Mouse (Mus musculus) lung, embryonic 15.5 days (tissue): ENCODE measurements around the gene Lep. TPM values are rescaled to one million over a fixed set of nuclear protein-coding genes. Genes with fewer than 3 reads are reported as not detected.

ENCODE experiments used
- ATAC-seq: fragments of 200-750 bp; cut with Nextera tagmentation; 2 replicates; pipeline ENCODE4 v1.8.0; 2017; ENCODE audit warnings: moderate number of reproducible peaks, borderline replicate concordance; ENCODE audit not compliant: low FRiP score, low TSS enrichment; ENCODE audit errors: extremely low read depth
- H3K27ac ChIP-seq: fragments of 300-500 bp; sonication (generic); 2 replicates; pipeline ENCODE4 v1.5.1; 2015; ENCODE audit warnings: moderate library complexity, mild to moderate bottlenecking, inconsistent platforms
- H3K27me3 ChIP-seq: fragments of 300-500 bp; sonication (generic); 2 replicates; pipeline ENCODE4 v1.6.1; 2015; ENCODE audit warnings: inconsistent platforms
- H3K36me3 ChIP-seq: fragments of 300-500 bp; sonication (generic); 2 replicates; pipeline ENCODE4 v1.6.1; 2015; ENCODE audit warnings: inconsistent platforms
- H3K4me1 ChIP-seq: fragments of 300-500 bp; sonication (generic); 2 replicates; pipeline ENCODE4 v1.6.1; 2015; ENCODE audit warnings: inconsistent platforms
- H3K4me2 ChIP-seq: fragments of 300-500 bp; sonication (generic); 2 replicates; pipeline ENCODE4 v1.6.1; 2015; ENCODE audit warnings: inconsistent platforms, mild to moderate bottlenecking, moderate library complexity
- H3K4me3 ChIP-seq: fragments of 300-500 bp; sonication (generic); 2 replicates; pipeline ENCODE4 v1.5.1; 2015; ENCODE audit warnings: mild to moderate bottlenecking, inconsistent platforms
- H3K9ac ChIP-seq: fragments of 300-500 bp; sonication (generic); 2 replicates; pipeline ENCODE4 v1.6.1; 2015; ENCODE audit warnings: inconsistent platforms
- H3K9me3 ChIP-seq: fragments of 300-500 bp; sonication (generic); 2 replicates; pipeline ENCODE4 v1.6.1; 2016; ENCODE audit warnings: inconsistent platforms
- WGBS: fragments of 180-500 bp; shearing (Covaris S2); methylation state at CpG from one replicate; pipeline ENCODE4 v1.1.7; 2015; 5-methylcytosine and 5-hydroxymethylcytosine counted together
- polyA plus RNA-seq: library from polyadenylated mRNA; unstranded; fragments of >200 nt; fragmentation: Nextera tagmentation; extraction: Ambion mirVana; gene quantifications from 2 replicates; pipeline ENCODE4 v1.2.1, GENCODE M21; 2015

Lep gene
- polyA plus RNA-seq, 1 experiment from 2014 or later: not detected

GRCm38 (mm10) chr6:29052188-29052587, 7.8 kb upstream of the Lep start:
- 57% methylated on average over 9 of the region's 9 CpGs for WGBS
- Histone ChIP-seq H3K27me3 (no peaks in the 10 kb centered on the region), H3K27ac (no peak overlapping the region), H3K9ac (no peak overlapping the region), H3K9me3 (no peaks in the 10 kb centered on the region), H3K4me1 (no peaks in the 10 kb centered on the region), H3K4me3 (no peak overlapping the region), H3K4me2 (no peak overlapping the region), H3K36me3 (no peaks in the 10 kb centered on the region)
- ATAC-seq: no peak

- no peak overlapping the region for H3K4me3 ChIP-seq
- no peaks in the 10 kb centered on the region for H3K9me3 ChIP-seq
- H3K9ac ChIP-seq: no peak overlapping the region
- H3K4me2 ChIP-seq: no peak overlapping the region
- no peaks in the 10 kb centered on the region for H3K27me3 ChIP-seq
- no peaks in the 10 kb centered on the region for H3K36me3 ChIP-seq
- H3K4me1 ChIP-seq: no peaks in the 10 kb centered on the region
- H3K27ac ChIP-seq: no peak overlapping the region
- 73% methylated on average over 7 of the region's 7 CpGs for WGBS
- no peak for ATAC-seq
These were observed 6.8 kb upstream of the Lep start for GRCm38 (mm10) chr6:29053181-29053580.

- Histone ChIP-seq H3K4me1 (no peaks in the 10 kb centered on the region), H3K27me3 (no peaks in the 10 kb centered on the region), H3K4me2 (no peak overlapping the region), H3K4me3 (no peak overlapping the region), H3K36me3 (no peaks in the 10 kb centered on the region), H3K9me3 (no peaks in the 10 kb centered on the region), H3K27ac (no peak overlapping the region), H3K9ac (no peak overlapping the region)
- ATAC-seq: no peak
- WGBS: 83% methylated on average over 7 of the region's 7 CpGs
These were observed 3.6 kb upstream of the Lep start for GRCm38 (mm10) chr6:29056377-29056776.

- WGBS: 66% methylated on average over 8 of the region's 8 CpGs
- ATAC-seq: no peak
- Histone ChIP-seq H3K27me3 (no peaks in the 10 kb centered on the region), H3K9me3 (no peaks in the 10 kb centered on the region), H3K27ac (no peak overlapping the region), H3K4me3 (no peak overlapping the region), H3K4me1 (no peaks in the 10 kb centered on the region), H3K36me3 (no peaks in the 10 kb centered on the region), H3K4me2 (no peak overlapping the region), H3K9ac (no peak overlapping the region)
These were observed 6.4 kb downstream of the Lep start for GRCm38 (mm10) chr6:29066389-29066790.

- Histone ChIP-seq H3K9me3 (no peaks in the 10 kb centered on the region), H3K36me3 (no peaks in the 10 kb centered on the region), H3K4me1 (no peaks in the 10 kb centered on the region), H3K4me2 (no peak overlapping the region), H3K4me3 (no peak overlapping the region), H3K27ac (no peak overlapping the region), H3K27me3 (no peaks in the 10 kb centered on the region), H3K9ac (no peak overlapping the region)
- ATAC-seq: no peak
- WGBS: 76% methylated on average over 4 of the region's 4 CpGs
These were observed 12.2 kb downstream of the Lep start for GRCm38 (mm10) chr6:29072258-29072657.

GRCm38 (mm10) chr6:29073462-29074132, 13.6 kb downstream of the Lep start:
- Histone ChIP-seq H3K4me3 (no peak overlapping the region), H3K36me3 (no peaks in the 10 kb centered on the region), H3K4me2 (no peak overlapping the region), H3K9ac (no peak overlapping the region), H3K27ac (no peak overlapping the region), H3K4me1 (no peaks in the 10 kb centered on the region), H3K27me3 (no peaks in the 10 kb centered on the region), H3K9me3 (no peaks in the 10 kb centered on the region)
- WGBS: 38% methylated on average over 11 of the region's 11 CpGs
- ATAC-seq: no peak

- H3K27ac ChIP-seq: no peak overlapping the region
- no peak for ATAC-seq
- no peaks in the 10 kb centered on the region for H3K27me3 ChIP-seq
- no peak overlapping the region for H3K4me3 ChIP-seq
- no peak overlapping the region for H3K4me2 ChIP-seq
- H3K9me3 ChIP-seq: no peaks in the 10 kb centered on the region
- no peak overlapping the region for H3K9ac ChIP-seq
- no peaks in the 10 kb centered on the region for H3K4me1 ChIP-seq
- H3K36me3 ChIP-seq: no peaks in the 10 kb centered on the region
These were observed 14.1 kb downstream of the Lep start for GRCm38 (mm10) chr6:29074133-29074469.

- no peaks in the 10 kb centered on the region for H3K4me1 ChIP-seq
- no peak overlapping the region for H3K4me2 ChIP-seq
- H3K27me3 ChIP-seq: no peaks in the 10 kb centered on the region
- no peak overlapping the region for H3K4me3 ChIP-seq
- no peaks in the 10 kb centered on the region for H3K9me3 ChIP-seq
- no peak overlapping the region for H3K27ac ChIP-seq
- ATAC-seq: no peak
- no peaks in the 10 kb centered on the region for H3K36me3 ChIP-seq
- 35% methylated on average over 4 of the region's 4 CpGs for WGBS
- no peak overlapping the region for H3K9ac ChIP-seq
These were observed 19.3 kb downstream of the Lep start for GRCm38 (mm10) chr6:29079291-29079690.

GRCm38 (mm10) chr6:29081826-29082363, 21.9 kb downstream of the Lep start:
- H3K9me3 ChIP-seq: no peaks in the 10 kb centered on the region
- H3K4me1 ChIP-seq: no peaks in the 10 kb centered on the region
- ATAC-seq: no peak
- H3K9ac ChIP-seq: no peak overlapping the region
- 70% methylated on average over 10 of the region's 10 CpGs for WGBS
- H3K27ac ChIP-seq: no peak overlapping the region
- H3K4me3 ChIP-seq: no peak overlapping the region
- no peaks in the 10 kb centered on the region for H3K36me3 ChIP-seq
- no peaks in the 10 kb centered on the region for H3K27me3 ChIP-seq
- H3K4me2 ChIP-seq: no peak overlapping the region

GRCm38 (mm10) chr6:29082776-29083354, 22.8 kb downstream of the Lep start:
- 41% methylated on average over 9 of the region's 9 CpGs for WGBS
- no peaks in the 10 kb centered on the region for H3K9me3 ChIP-seq
- no peak overlapping the region for H3K27ac ChIP-seq
- H3K36me3 ChIP-seq: no peaks in the 10 kb centered on the region
- no peaks in the 10 kb centered on the region for H3K27me3 ChIP-seq
- H3K4me1 ChIP-seq: no peaks in the 10 kb centered on the region
- ATAC-seq: no peak
- no peak overlapping the region for H3K4me3 ChIP-seq
- H3K4me2 ChIP-seq: no peak overlapping the region
- no peak overlapping the region for H3K9ac ChIP-seq

- no peak for ATAC-seq
- H3K27me3 ChIP-seq: no peaks in the 10 kb centered on the region
- 50% methylated on average over 7 of the region's 7 CpGs for WGBS
- H3K27ac ChIP-seq: no peak overlapping the region
- H3K4me2 ChIP-seq: no peak overlapping the region
- H3K9me3 ChIP-seq: no peaks in the 10 kb centered on the region
- H3K4me1 ChIP-seq: no peaks in the 10 kb centered on the region
- no peaks in the 10 kb centered on the region for H3K36me3 ChIP-seq
- H3K4me3 ChIP-seq: no peak overlapping the region
- no peak overlapping the region for H3K9ac ChIP-seq
These were observed 24.4 kb downstream of the Lep start for GRCm38 (mm10) chr6:29084401-29084800.

GRCm38 (mm10) chr6:29087921-29088709, 28.1 kb downstream of the Lep start:
- Histone ChIP-seq H3K4me2 (no peak overlapping the region), H3K9me3 (0 out of 2 replicates have a peak, but pooled peaks cover 2% of the 10 kb centered on the region), H3K4me3 (no peak overlapping the region), H3K36me3 (no peaks in the 10 kb centered on the region), H3K27ac (no peak overlapping the region), H3K27me3 (no peaks in the 10 kb centered on the region), H3K4me1 (no peaks in the 10 kb centered on the region), H3K9ac (no peak overlapping the region)
- WGBS: 59% methylated on average over 7 of the region's 7 CpGs
- ATAC-seq: no peak
